Mouse (Mus musculus): ENCODE results near the gene Ubxn10.

The Ubxn10 gene

GRCm38 (mm10) chr4:138737031-138737430 lies at the start of gene Ubxn10:
TSS of gene Ubxn10 (minus strand) at chr4:138737167.
- DNase-seq (ENCODE audit: low spot score in 2 of 2): no peak

GRCm38 (mm10) chr4:138786141-138786540 lies 49.2 kb upstream of the Ubxn10 start:
- DNase-seq (ENCODE audit: low spot score in 2 of 2): no peak

- no peak for DNase-seq (ENCODE audit: low spot score in 2 of 2)
Measured at GRCm38 (mm10) chr4:138785721-138786120, 48.8 kb upstream of the Ubxn10 start.

GRCm38 (mm10) chr4:138782098-138782497 lies 45.1 kb upstream of the Ubxn10 start:
- DNase-seq (ENCODE audit: low spot score in 2 of 2): no peak

- no peak for DNase-seq (ENCODE audit: low spot score in 2 of 2)
Measured at GRCm38 (mm10) chr4:138780300-138780699, 43.3 kb upstream of the Ubxn10 start.

GRCm38 (mm10) chr4:138777417-138778407 lies 40.7 kb upstream of the Ubxn10 start:
- no peak for DNase-seq (ENCODE audit: low spot score in 2 of 2)

- DNase-seq (ENCODE audit: low spot score in 2 of 2): no peak
Measured at GRCm38 (mm10) chr4:138775435-138775834, 38.5 kb upstream of the Ubxn10 start, which contains the start of gene Pla2g2d. TSS of gene Pla2g2d (plus strand) at chr4:138775735.

GRCm38 (mm10) chr4:138772386-138772785 lies 35.4 kb upstream of the Ubxn10 start:
- no peak for DNase-seq (ENCODE audit: low spot score in 2 of 2)

- DNase-seq (ENCODE audit: low spot score in 2 of 2): no peak
Measured at GRCm38 (mm10) chr4:138771970-138772369, 35.0 kb upstream of the Ubxn10 start.

GRCm38 (mm10) chr4:138762266-138762665 lies 25.3 kb upstream of the Ubxn10 start:
- DNase-seq (ENCODE audit: low spot score in 2 of 2): no peak

- DNase-seq (ENCODE audit: low spot score in 2 of 2): no peak
Measured at GRCm38 (mm10) chr4:138757416-138757815, 20.4 kb upstream of the Ubxn10 start, which contains the start of gene Pla2g2f. TSS of gene Pla2g2f (minus strand) at chr4:138757626.

GRCm38 (mm10) chr4:138755983-138756382 lies 19.0 kb upstream of the Ubxn10 start:
- DNase-seq (ENCODE audit: low spot score in 2 of 2): no peak

- no peak for DNase-seq (ENCODE audit: low spot score in 2 of 2)
Measured at GRCm38 (mm10) chr4:138755439-138755838, 18.5 kb upstream of the Ubxn10 start.

- no peak for DNase-seq (ENCODE audit: low spot score in 2 of 2)
Measured at GRCm38 (mm10) chr4:138754432-138754831, 17.5 kb upstream of the Ubxn10 start.

- DNase-seq (ENCODE audit: low spot score in 2 of 2): no peak
Measured at GRCm38 (mm10) chr4:138753608-138754007, 16.6 kb upstream of the Ubxn10 start.

- no peak for DNase-seq (ENCODE audit: low spot score in 2 of 2)
Measured at GRCm38 (mm10) chr4:138752603-138753002, 15.6 kb upstream of the Ubxn10 start.

GRCm38 (mm10) chr4:138748369-138749072 lies 11.6 kb upstream of the Ubxn10 start:
- no peak for DNase-seq (ENCODE audit: low spot score in 2 of 2)

GRCm38 (mm10) chr4:138747851-138748250 lies 10.9 kb upstream of the Ubxn10 start:
- no peak for DNase-seq (ENCODE audit: low spot score in 2 of 2)

- no peak for DNase-seq (ENCODE audit: low spot score in 2 of 2)
Measured at GRCm38 (mm10) chr4:138746866-138747265, 9.9 kb upstream of the Ubxn10 start.

GRCm38 (mm10) chr4:138745884-138746283 lies 8.9 kb upstream of the Ubxn10 start:
- DNase-seq (ENCODE audit: low spot score in 2 of 2): no peak

- no peak for DNase-seq (ENCODE audit: low spot score in 2 of 2)
Measured at GRCm38 (mm10) chr4:138739136-138739851, 2.3 kb upstream of the Ubxn10 start.

GRCm38 (mm10) chr4:138734863-138735262 lies 2.1 kb downstream of the Ubxn10 start:
- DNase-seq (ENCODE audit: low spot score in 2 of 2): no peak
